Mouse (Mus musculus) intestine, embryonic 14.5 days (tissue): ENCODE data around the gene Nup93. TPM values are rescaled to one million over a fixed set of nuclear protein-coding genes. Genes with fewer than 3 reads are reported as not detected.
A peak's percentile ranks its signal among the peaks of the same experiment; 100 is the strongest.

Experiments used
- ATAC-seq: fragments of 200-750 bp; cut with Nextera tagmentation; replicated peaks from 2 replicates; pipeline ENCODE4 v1.8.0; 2017; ENCODE audit warnings: low read depth, moderate number of reproducible peaks, moderate TSS enrichment, moderate library complexity; ENCODE audit not compliant: low FRiP score, low TSS enrichment
- DNase-seq: peaks from one replicate; pipeline ENCODE4 v3.0.0-alpha.2; 2018; ENCODE audit warnings: low spot score
- H3K27ac ChIP-seq: fragments of 300-500 bp; sonication (generic); 2 replicates; pipeline ENCODE4 v1.5.1; 2014; ENCODE audit warnings: low read depth, mild to moderate bottlenecking, control low read depth
- H3K27me3 ChIP-seq: fragments of 300-500 bp; sonication (generic); replicated peaks from 2 replicates; pipeline ENCODE4 v1.6.1; 2014; ENCODE audit warnings: low read length, control low read depth; ENCODE audit not compliant: control insufficient read depth, insufficient read depth
- H3K36me3 ChIP-seq: fragments of 300-500 bp; sonication (generic); 2 replicates; pipeline ENCODE4 v1.6.1; 2014; ENCODE audit warnings: low read length, control low read depth; ENCODE audit not compliant: control insufficient read depth, insufficient read depth
- H3K4me1 ChIP-seq: fragments of 300-500 bp; sonication (generic); replicated peaks from 2 replicates; pipeline ENCODE4 v1.6.1; 2014; ENCODE audit warnings: low read length, control low read depth, mixed read lengths; ENCODE audit not compliant: control insufficient read depth, insufficient read depth
- H3K4me2 ChIP-seq: fragments of 300-500 bp; sonication (generic); 2 replicates; pipeline ENCODE4 v1.6.1; 2014; ENCODE audit warnings: low read length
- H3K4me3 ChIP-seq: fragments of 300-500 bp; sonication (generic); 2 replicates; pipeline ENCODE4 v1.5.1; 2014; ENCODE audit warnings: low read depth, low read length, control low read depth, mixed read lengths
- H3K9ac ChIP-seq: fragments of 300-500 bp; sonication (generic); 2 replicates; pipeline ENCODE4 v1.6.1; 2014; ENCODE audit warnings: mild to moderate bottlenecking, low read length
- H3K9me3 ChIP-seq: fragments of 300-500 bp; sonication (generic); 2 replicates; pipeline ENCODE4 v1.6.1; 2016; ENCODE audit warnings: low read length, control low read depth; ENCODE audit not compliant: control insufficient read depth
- WGBS: fragments of 180-500 bp; shearing (Covaris S2); extraction: QIAGEN DNeasy Blood & Tissue Kit; methylation state at CpG from one replicate; pipeline ENCODE4 v1.1.7; 2014; 5-methylcytosine and 5-hydroxymethylcytosine counted together
- polyA plus RNA-seq: library from polyadenylated mRNA; unstranded; fragments of >200 nt; fragmentation: Nextera tagmentation; extraction: Ambion mirVana; gene quantifications from 2 replicates; pipeline ENCODE4 v1.2.1, GENCODE M21; 2014

Nup93 gene
- polyA plus RNA-seq, 1 experiment from 2014 or later: 90.0 TPM

GRCm38 (mm10) chr8:94173848-94174403 lies 40.4 kb upstream of the Nup93 start:
- Histone ChIP-seq H3K27me3 (peaks cover 81% of the 10 kb centered on the region), H3K4me2 (no peak overlapping the region), H3K4me3 (no peak overlapping the region), H3K36me3 (no peaks in the 10 kb centered on the region), H3K27ac (no peak overlapping the region), H3K9me3 (no peaks in the 10 kb centered on the region), H3K9ac (no peak overlapping the region), H3K4me1 (peaks cover 10% of the 10 kb centered on the region; the same call in 1 of the 2 replicates)
- DNase-seq: no peak
- WGBS: 53% methylated on average over 11 of the region's 11 CpGs
- ATAC-seq: no peak

GRCm38 (mm10) chr8:94174619-94175213 lies 39.6 kb upstream of the Nup93 start:
- ATAC-seq (no peak), DNase-seq (no peak)
- H3K36me3 ChIP-seq: no peaks in the 10 kb centered on the region
- H3K4me3 ChIP-seq: no peak overlapping the region
- peaks cover 89% of the 10 kb centered on the region for H3K27me3 ChIP-seq
- H3K4me1 ChIP-seq: peaks cover 10% of the 10 kb centered on the region; the same call in 1 of the 2 replicates
- no peak overlapping the region for H3K4me2 ChIP-seq
- no peak overlapping the region for H3K9ac ChIP-seq
- no peak overlapping the region for H3K27ac ChIP-seq
- no peaks in the 10 kb centered on the region for H3K9me3 ChIP-seq
- WGBS: 41% methylated on average over 7 of the region's 7 CpGs

GRCm38 (mm10) chr8:94177716-94178390 lies 36.5 kb upstream of the Nup93 start:
- Histone ChIP-seq H3K4me1 (no peaks in the 10 kb centered on the region; the same call in 1 of the 2 replicates), H3K9me3 (no peaks in the 10 kb centered on the region), H3K27ac (no peak overlapping the region), H3K27me3 (peaks cover 88% of the 10 kb centered on the region), H3K4me3 (no peak overlapping the region), H3K36me3 (no peaks in the 10 kb centered on the region), H3K9ac (no peak overlapping the region), H3K4me2 (no peak overlapping the region)
- WGBS: 69% methylated on average over 7 of the region's 7 CpGs
- ATAC-seq (no peak), DNase-seq (no peak)

- Histone ChIP-seq H3K9ac (peak within 1 kb of the TSS; percentile 41), H3K27ac (no peak within 1 kb of the TSS), H3K4me1 (no peaks in the 10 kb centered on the region), H3K27me3 (peaks cover 88% of the 10 kb centered on the region), H3K9me3 (no peaks in the 10 kb centered on the region), H3K36me3 (no peaks in the 10 kb centered on the region), H3K4me2 (peak within 1 kb of the TSS; percentile 64), H3K4me3 (peak within 1 kb of the TSS; percentile 48)
- ATAC-seq (peak; percentile 89), DNase-seq (peak; percentile 91)
- under 1% methylated on average over 50 of the region's 50 CpGs for WGBS
Observed at GRCm38 (mm10) chr8:94178857-94179712, 35.3 kb upstream of the Nup93 start, which contains the start of gene Mt1. Gene Mt1 (plus strand): TSS chr8:94179082.

- no peaks in the 10 kb centered on the region for H3K9me3 ChIP-seq
- ATAC-seq: no peak
Observed at GRCm38 (mm10) chr8:94179713-94180560, 34.4 kb upstream of the Nup93 start.

GRCm38 (mm10) chr8:94180561-94180908 lies 33.8 kb upstream of the Nup93 start:
- H3K9ac ChIP-seq: no peak overlapping the region
- no peak overlapping the region for H3K27ac ChIP-seq
- peaks cover 85% of the 10 kb centered on the region for H3K27me3 ChIP-seq
- peak overlapping the region; percentile 64; the same call in 1 of the 2 replicates for H3K4me2 ChIP-seq
- WGBS: 78% methylated on average over 1 of the region's 1 CpGs
- no peak for ATAC-seq
- DNase-seq: no peak
- no peaks in the 10 kb centered on the region for H3K9me3 ChIP-seq
- no peaks in the 10 kb centered on the region for H3K36me3 ChIP-seq
- no peaks in the 10 kb centered on the region for H3K4me1 ChIP-seq
- H3K4me3 ChIP-seq: peak overlapping the region; percentile 48; the same call in 1 of the 2 replicates

More at GRCm38 (mm10) chr8:94179713-94180560, 34.4 kb upstream of the Nup93 start:
- no peak overlapping the region for H3K27ac ChIP-seq
- peak overlapping the region; percentile 41 for H3K9ac ChIP-seq
- H3K36me3 ChIP-seq: no peaks in the 10 kb centered on the region
- 8% methylated on average over 25 of the region's 25 CpGs for WGBS
- peaks cover 87% of the 10 kb centered on the region for H3K27me3 ChIP-seq
- peak overlapping the region; percentile 64 for H3K4me2 ChIP-seq
- peak; percentile 70 for DNase-seq
- H3K4me1 ChIP-seq: no peaks in the 10 kb centered on the region
- H3K4me3 ChIP-seq: peak overlapping the region; percentile 48

- H3K4me1 ChIP-seq: no peaks in the 10 kb centered on the region
- 67% methylated on average over 13 of the region's 13 CpGs for WGBS
- H3K9ac ChIP-seq: no peak overlapping the region
- no peak overlapping the region for H3K4me3 ChIP-seq
- peaks cover 86% of the 10 kb centered on the region for H3K27me3 ChIP-seq
- peak overlapping the region; percentile 46 for H3K4me2 ChIP-seq
- no peaks in the 10 kb centered on the region for H3K36me3 ChIP-seq
- no peak for ATAC-seq
- DNase-seq: no peak
- no peaks in the 10 kb centered on the region for H3K9me3 ChIP-seq
- H3K27ac ChIP-seq: no peak overlapping the region
Observed at GRCm38 (mm10) chr8:94182055-94182929, 32.1 kb upstream of the Nup93 start.
